Mouse (Mus musculus) kidney, adult 18-20 months (tissue): Measurements from ENCODE around the gene Ipo11.
"Not testable (repeated sequence)": the region's sequence is repeated elsewhere in the genome, so short reads cannot be mapped to it uniquely, and the experiment has no call there.

ENCODE experiments used
- DNase-seq: peaks from one replicate; pipeline ENCODE4 v3.0.0; 2021

The Ipo11 gene

DNA sequence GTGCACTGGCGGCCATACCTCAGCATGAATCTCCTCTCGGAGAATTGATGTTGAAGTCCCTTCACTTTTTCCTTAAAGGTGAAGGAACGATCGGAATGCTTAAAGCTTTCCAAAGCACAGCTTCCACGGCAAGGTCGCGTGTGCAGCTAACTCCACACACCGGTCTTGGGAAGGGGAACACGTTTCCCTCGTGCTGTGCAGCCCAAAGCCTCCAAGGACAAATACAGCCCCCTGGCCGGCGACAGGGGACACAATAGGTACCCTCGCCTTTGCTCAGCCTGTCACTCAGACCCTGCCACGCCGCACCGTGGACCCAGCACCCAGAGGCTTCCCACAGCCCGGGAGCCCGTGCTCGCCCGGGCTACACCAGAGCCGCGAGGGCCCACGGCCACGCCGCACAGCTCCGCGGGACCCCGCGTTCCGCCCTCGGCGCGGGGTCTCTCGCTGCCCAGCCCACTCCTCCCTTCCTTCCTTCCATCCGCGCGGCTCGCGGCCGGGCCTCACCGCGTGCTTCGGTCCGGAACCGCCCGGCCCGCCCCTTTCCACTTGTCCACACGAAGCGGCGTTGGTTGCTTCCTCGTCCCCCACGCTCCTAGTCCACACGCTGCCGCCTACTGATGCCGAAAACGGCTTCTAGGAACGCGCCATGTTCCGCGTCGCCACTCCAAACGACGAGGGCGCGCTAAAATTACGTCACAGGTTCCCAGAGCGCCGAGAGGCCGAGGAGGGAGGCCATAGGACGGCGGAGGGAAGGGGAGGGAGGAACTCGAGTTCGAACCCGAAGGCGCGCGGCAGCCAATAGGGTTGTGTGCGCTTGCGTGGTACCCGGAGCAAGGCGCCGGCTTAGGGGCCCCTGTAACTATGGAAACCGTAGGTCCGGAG is at the start of gene Ipo11:
Ipo11 (minus strand) TSS at position 703 of the 882 bp plus-strand sequence.
- DNase-seq = peak; percentile 88

- DNase-seq = no peak
Measured at GRCm38 (mm10) chr13:106961496-106961895, 24.7 kb upstream of the Ipo11 start.

DNA sequence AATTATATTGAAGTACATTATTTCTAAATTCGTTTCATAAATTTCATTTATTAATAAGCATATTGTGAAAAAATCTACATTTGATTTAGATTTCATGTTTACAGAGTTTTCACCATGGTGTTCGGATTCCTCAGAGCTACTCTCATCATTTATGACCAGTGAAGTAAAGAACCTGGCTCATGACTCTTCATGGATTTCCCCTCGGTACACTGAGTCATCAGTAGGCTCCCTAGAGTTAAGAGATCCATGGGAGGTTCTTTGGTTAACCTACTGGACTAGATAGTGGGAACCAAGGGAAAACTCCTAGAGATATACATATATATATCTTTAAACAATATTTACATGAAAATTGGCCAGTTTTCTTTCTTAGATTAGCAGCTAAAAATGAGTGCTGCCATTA is 23.8 kb upstream of the Ipo11 start:
- no peak for DNase-seq

DNA sequence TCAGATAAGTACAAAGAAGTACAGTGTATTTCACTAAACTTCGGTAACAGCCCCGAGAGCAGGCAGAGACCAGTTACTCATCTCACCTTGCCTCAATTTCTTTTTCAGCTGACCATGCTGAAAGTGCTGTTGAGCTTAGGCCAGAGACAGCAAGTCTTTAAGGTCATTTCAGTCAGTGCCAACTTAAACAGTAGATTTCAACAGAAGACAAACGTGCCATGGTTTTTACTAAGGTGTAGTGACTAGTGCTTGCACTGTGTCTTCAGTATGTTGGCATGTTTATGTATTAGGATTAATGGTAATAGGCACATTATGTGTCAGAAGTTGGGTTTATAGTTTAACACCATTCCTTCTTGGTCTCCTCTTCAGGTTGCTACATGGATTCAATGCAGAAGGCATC is 21.5 kb upstream of the Ipo11 start:
- no peak for DNase-seq

DNA sequence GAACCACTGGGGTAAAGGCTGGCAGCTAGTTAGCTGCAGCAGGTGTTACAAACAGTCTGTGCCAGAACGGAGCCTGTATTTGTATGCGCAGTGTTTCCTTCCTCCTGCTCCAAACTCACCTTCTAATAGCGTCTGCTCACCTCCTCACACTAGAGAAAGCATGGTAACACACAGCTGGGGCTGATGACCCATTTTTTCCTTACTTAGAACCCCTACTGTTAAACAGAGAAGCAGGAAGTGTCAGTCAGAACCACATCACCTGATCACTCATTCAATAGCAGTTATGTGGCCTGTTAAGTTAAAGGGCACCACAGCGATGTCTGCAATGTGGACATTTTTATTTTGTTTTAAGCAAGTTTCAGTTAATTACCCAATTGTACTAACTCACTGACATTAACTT is 20.8 kb upstream of the Ipo11 start:
- DNase-seq = no peak

DNA sequence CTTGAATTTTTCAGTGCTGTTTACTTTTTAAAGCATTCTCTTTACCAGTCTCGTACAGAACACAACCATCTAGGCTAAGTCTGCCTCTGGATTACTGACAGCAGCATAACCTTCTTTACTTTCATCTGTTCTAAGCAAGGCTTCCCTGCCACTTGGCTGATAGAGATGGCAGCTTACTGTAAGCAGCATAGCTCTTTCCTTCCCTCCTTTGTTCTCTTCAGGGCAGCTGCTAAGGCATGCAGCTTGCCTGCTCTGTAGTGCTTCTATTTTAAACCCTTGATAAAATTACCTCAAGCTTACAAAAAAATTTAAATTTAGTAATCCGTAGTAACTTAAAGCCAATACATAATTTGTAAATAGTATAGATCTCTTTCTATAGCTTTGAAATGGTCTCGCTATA is 18.1 kb upstream of the Ipo11 start:
- no peak for DNase-seq

DNA sequence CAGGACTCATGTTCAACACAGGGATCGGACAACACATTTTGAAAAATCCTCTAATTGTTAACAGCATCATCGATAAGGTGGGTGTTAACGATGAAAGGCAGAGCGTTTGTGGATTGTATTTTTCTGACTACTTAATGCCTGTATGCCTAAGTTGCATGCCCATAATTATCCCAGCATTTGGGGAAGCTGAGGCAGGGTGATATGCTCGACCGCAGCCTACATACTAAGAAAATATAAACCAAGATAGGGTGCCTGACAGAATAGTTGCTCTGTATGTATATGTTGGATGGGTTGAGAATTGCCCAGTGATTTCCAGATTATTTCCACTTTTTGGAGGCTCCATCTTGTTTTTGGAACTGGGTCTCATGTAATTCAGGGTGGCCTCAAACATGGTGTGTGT is 10.8 kb upstream of the Ipo11 start:
- no peak for DNase-seq

- DNase-seq = peak; percentile 94
Measured at GRCm38 (mm10) chr13:106946594-106947540, 10.1 kb upstream of the Ipo11 start, which contains the start of gene Dimt1. Gene Dimt1, plus strand, starts transcription at chr13:106947127.

DNA sequence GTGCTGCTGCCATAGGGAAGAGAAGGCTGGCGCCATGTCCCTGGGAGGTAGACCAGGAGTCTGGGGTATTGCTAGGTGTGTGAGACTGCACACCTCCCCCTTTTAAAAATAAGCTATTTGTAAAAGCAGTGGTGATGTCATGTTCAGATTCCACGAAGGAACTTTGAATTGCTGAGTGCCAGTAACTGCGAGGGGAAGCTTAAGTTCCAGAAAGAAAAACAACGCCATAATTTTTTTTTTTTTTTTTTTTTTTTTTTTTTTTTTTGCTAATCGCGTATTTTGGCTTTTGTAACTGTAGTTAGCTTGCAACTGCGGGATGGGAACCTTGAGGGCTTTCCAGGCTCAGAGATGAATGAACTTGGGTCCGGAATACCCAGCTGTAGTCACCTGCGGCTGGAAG is 8.8 kb upstream of the Ipo11 start:
- DNase-seq = no peak

GRCm38 (mm10) chr13:106942721-106943120 is 6.0 kb upstream of the Ipo11 start:
- DNase-seq = no peak

GRCm38 (mm10) chr13:106941211-106941976 is 4.6 kb upstream of the Ipo11 start:
- DNase-seq = no peak

GRCm38 (mm10) chr13:106937138-106937472 is 347 bp upstream of the Ipo11 start:
- no peak for DNase-seq

DNA sequence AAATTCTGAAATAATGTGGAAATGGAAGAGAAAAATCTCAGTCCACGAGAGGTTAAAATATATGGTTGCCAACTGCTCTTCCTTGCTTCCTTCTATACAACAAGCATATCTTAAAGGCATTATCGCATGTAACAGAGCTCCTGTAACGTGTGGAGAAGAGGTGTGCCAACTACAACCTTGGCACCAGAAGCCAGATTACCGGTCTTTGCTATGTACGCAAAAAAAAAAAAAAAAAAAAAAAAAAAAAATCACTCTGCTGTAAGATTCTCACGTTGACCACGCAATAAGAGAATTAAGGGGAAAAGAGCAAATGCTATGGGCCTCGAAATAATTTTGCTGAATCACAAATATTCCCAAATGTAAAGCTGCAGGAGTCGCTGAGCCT is 895 bp downstream of the Ipo11 start:
- no peak for DNase-seq

DNA sequence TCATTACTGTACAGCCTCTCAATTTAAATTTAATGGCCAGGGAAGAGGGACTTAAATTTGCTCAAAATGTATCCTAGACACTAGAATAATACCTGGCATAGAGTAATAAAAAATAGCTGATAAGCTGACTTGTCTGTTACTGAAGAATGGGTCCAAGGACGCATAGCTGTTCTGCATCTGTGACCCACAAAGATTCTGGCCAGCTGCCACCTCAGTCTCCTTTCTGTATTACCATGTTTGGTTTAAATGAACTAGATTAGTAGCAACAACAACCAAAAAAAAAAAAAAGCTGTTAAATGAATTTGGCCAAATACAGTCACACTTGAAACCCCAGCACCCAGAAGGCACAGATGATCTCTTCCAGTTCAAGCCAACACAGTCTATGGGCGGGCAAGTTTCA is 7.6 kb downstream of the Ipo11 start:
- DNase-seq = no peak

DNA sequence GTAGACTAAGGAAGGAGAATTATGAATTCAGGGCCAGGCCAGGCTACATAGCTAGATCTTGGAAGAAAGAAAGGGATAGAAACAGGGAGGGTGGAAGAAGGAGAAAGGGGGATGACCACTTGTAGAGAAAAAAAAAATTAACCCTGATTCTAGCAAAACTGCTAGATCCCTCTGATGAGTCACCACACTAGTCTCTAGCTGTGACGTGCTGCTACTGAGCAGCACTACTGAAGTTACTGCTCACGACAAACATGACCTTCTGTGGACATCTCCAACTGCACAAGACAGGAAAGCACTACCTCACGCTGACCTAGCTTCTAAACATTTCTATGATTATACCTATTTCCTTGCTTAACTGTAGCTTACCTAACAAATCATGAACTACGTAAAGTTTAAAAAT is 8.5 kb downstream of the Ipo11 start:
- DNase-seq = no peak

GRCm38 (mm10) chr13:106925921-106926320 is 10.8 kb downstream of the Ipo11 start:
- DNase-seq = not testable (repeated sequence)

DNA sequence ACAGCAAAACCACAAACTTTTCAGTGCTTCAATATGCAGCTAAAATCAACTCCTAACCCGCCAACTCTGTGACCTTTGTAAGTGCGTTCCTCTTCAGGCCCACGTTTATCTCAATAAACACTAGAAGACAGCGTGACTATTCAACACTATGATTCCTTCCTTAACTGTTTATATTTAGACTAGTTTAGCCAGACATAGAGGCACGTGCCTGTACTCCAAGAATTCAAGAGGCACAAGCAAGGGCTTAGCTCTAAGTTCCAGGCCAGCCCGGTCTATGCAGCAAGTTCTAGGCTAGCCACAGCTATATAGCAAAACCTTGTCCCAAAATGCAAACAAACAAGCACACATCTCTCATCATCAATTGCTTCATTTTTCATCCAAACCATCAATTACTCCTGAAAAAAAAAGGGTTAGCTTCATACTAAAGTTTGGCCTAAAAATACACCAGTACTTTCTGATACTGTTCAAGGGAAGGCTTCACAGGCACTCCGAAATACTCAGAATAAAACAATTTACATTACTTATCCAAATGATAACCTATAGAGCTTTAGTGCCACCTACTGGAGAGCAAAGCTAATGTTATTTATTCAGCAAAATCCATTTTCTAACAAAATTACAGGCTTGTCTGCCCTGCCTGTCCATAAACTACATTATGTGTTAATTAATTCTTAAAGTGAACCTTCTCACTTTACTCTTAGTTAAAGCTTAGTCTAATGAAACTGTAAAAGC is 18.3 kb downstream of the Ipo11 start:
- DNase-seq = no peak

DNA sequence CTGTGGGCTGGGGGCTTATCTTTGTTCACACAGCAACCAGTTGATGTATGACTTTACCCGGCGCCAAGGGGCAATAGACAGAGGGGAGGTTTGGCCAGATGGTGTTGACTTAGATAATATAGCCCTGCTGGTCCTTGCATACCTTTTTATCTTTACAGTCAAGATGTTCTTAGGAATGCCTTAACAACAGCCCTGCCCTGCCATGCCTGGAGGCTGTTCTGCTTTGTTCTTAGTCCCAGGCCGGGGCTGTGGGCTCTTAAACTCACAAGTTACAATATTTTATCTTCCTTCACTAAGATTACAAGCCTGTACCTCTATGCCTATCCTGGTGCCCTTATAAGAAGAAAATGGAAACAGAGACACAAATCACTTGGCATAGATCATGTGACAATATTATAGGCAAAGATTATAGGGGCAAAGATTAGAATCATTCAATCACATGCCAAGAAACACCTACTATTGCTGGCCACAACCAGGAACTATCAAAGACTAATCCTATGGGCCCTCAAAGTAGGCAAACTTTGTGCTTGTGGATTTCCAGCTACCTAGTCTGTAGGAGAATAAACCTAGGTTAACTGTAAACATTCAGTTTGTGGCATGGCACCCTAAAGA is 23.5 kb downstream of the Ipo11 start:
- DNase-seq = no peak

DNA sequence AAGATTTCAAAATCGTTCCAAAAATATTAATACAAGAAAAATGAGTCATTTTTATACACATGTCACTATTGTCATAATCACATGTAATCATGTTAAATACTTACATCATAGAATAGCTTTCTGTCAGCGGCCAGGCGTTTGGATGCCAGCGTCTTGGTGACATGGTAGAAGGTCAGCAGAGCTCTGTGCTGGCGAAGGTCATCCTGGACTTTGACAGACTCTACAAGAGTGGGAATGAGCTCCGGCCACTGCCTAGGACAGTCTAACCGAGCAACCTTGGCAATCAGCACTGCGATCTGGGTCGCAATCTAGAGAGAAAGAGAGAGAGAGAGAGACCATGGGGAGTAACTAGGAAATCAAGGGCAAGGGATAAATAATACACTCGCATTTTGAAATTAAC is 26.7 kb downstream of the Ipo11 start:
- DNase-seq = no peak

GRCm38 (mm10) chr13:106907273-106907672 is 29.5 kb downstream of the Ipo11 start:
- DNase-seq = no peak

- DNase-seq = not testable (repeated sequence)
Measured at GRCm38 (mm10) chr13:106905154-106905553, 31.6 kb downstream of the Ipo11 start.

GRCm38 (mm10) chr13:106904637-106905036 is 32.1 kb downstream of the Ipo11 start:
- DNase-seq = no peak
